Mouse (Mus musculus) bone marrow, adult 2 months (tissue): ENCODE data around the gene Szt2. TPM values are rescaled to one million over a fixed set of nuclear protein-coding genes. Genes with fewer than 3 reads are reported as not detected.
A peak's percentile ranks its signal among the peaks of the same experiment; 100 is the strongest.

Experiments
- H3K27ac ChIP-seq: fragments of 200-500 bp; 2 replicates; pipeline ENCODE4 v1.5.1; 2012; ENCODE audit warnings: low read depth, mild to moderate bottlenecking, control low read depth, inconsistent platforms, low read length; ENCODE audit not compliant: control insufficient read depth, poor library complexity, insufficient read depth
- H3K4me1 ChIP-seq: fragments of 200-500 bp; 2 replicates; pipeline ENCODE4 v1.6.1; 2011; ENCODE audit warnings: low read length; ENCODE audit not compliant: control insufficient read depth, insufficient read depth
- H3K4me3 ChIP-seq: fragments of 200-500 bp; replicated peaks from 2 replicates; pipeline ENCODE3; 2011; ENCODE audit warnings: mild to moderate bottlenecking, low read depth, low read length, control low read depth; ENCODE audit not compliant: control insufficient read depth
- CTCF ChIP-seq: fragments of 200-500 bp; IDR thresholded peaks from 2 replicates; pipeline ENCODE4 v1.5.1; 2011; ENCODE audit warnings: low read length, control low read depth; ENCODE audit not compliant: control insufficient read depth, insufficient read depth
- POLR2A ChIP-seq: fragments of 200-500 bp; IDR thresholded peaks from 2 replicates; pipeline ENCODE4 v1.6.1; 2011; ENCODE audit warnings: low read depth, mild to moderate bottlenecking, control low read depth, low read length, borderline replicate concordance; ENCODE audit not compliant: control insufficient read depth
- WGBS: fragments of 180-500 bp; shearing (Covaris S2); methylation state at CpG from one replicate; pipeline ENCODE4 v1.1.7; 2018; 5-methylcytosine and 5-hydroxymethylcytosine counted together
- polyA plus RNA-seq: library from polyadenylated mRNA; stranded (reverse); fragments of >200 nt; gene quantifications from 2 replicates; pipeline ENCODE4 v1.2.4, GENCODE M21; 2011; ENCODE audit warnings: low replicate concordance; ENCODE audit not compliant: missing spikeins, insufficient read depth, insufficient read length

Szt2 gene
- polyA plus RNA-seq, 1 experiment: 34.6 TPM

GRCm38 (mm10) chr4:118432332-118432731, 23.3 kb upstream of the Szt2 start:
- Histone ChIP-seq H3K4me3 (no peak overlapping the region), H3K27ac (no peak overlapping the region), H3K4me1 (peaks cover 8% of the 10 kb centered on the region)
- TF ChIP-seq CTCF: no peak
- no peak for TF ChIP-seq POLR2A
- WGBS: 90% methylated on average over 8 of the region's 8 CpGs

DNA sequence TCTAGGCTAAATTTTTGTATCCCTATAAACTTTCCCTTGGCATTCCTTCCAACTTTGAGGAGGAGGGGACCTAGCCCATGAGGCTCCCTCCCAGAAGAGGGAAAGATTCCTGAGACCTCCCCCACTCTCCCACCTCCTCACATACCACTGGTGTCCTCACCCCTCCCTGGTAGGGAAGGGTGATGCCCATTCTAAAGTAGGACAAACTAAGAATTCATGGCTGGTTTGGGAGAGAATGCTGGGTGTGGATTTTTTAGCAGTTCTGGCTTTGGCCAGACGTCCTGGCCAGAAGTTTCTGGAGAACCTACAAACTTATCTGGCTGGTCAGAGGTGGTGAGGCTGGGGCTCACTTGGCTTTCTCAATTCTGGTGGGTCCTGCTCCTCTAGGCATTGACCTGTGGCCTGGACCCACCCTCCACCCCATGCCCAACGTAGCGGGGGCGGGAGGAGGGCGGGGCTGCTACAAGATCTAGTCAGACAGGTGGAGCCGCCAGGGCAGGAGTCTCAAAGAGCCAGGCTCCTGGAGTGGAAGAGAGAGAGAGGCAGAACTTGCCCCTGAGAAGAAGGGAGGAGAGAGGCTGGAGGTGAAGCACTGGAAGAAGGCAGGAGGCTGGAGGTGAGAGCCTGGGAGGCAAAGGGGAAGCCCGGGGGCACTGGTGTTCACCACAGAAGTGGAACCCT, 20.3 kb upstream of the Szt2 start:
- WGBS: 47% methylated on average over 7 of the region's 7 CpGs
- Histone ChIP-seq H3K4me1 (peaks cover 8% of the 10 kb centered on the region), H3K27ac (no peak overlapping the region), H3K4me3 (peak overlapping the region; percentile 23)
- TF ChIP-seq CTCF (no peak), POLR2A (0 out of 2 replicates have a peak, but pooled peaks have one; percentile 12)

DNA sequence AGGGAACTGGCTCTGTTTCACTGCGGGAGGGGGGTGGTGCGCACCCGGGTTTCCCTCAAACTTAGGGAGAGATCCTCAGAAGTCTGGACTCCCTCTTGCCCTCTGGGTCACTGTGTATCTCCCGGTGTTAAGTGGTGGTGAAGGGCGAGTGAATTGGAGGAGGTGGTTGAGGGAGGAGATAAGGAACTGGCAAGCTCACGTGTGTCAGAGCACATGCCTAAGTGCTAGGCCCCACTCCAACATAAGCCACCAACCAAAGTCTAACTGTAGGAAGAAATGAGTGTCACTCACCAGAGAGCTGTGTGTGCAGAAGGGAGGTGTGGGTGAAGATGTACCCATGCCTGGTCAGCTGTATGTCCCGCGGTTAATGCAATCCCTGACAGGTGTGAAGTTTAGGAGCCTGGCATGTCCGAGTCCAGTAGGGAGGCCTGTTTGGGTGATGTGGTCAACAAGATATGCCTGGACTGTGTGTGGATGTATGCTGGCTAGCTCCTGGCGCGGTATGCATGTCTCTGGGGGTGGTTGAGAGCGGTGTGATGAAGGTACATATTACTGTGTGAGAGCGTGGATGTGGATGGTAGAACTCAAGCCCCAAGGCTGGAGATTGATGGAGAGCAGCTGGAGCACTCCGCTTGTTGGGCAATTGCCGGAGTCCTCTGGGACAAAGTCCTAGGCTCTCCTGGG, 19.6 kb upstream of the Szt2 start:
- peak overlapping the region; percentile 84 for H3K4me3 ChIP-seq
- H3K4me1 ChIP-seq: peaks cover 10% of the 10 kb centered on the region
- peak overlapping the region; percentile 92 for H3K27ac ChIP-seq
- TF ChIP-seq CTCF (no peak), POLR2A (no peak)
- WGBS: 31% methylated on average over 15 of the region's 15 CpGs

GRCm38 (mm10) chr4:118427768-118428451, 18.8 kb upstream of the Szt2 start, which contains the start of gene Elovl1:
Gene Elovl1 (plus strand): TSS chr4:118428093.
- Histone ChIP-seq H3K27ac (peak within 1 kb of the TSS; percentile 92), H3K4me3 (peak within 1 kb of the TSS; percentile 84), H3K4me1 (peaks cover 10% of the 10 kb centered on the region)
- peak; percentile 76 for TF ChIP-seq POLR2A
- peak; percentile 27; the same call in 1 of the 2 replicates for TF ChIP-seq CTCF
- whole genome bisulfite sequencing: under 1% methylated on average over 29 of the region's 31 CpGs

- TF ChIP-seq POLR2A (no peak), CTCF (no peak)
- peaks cover 10% of the 10 kb centered on the region for H3K4me1 ChIP-seq
- peak overlapping the region; percentile 73 for H3K4me3 ChIP-seq
- WGBS: 8% methylated on average over 5 of the region's 5 CpGs
- H3K27ac ChIP-seq: peak overlapping the region; percentile 69
Measured at GRCm38 (mm10) chr4:118427415-118427767, 18.3 kb upstream of the Szt2 start.

DNA sequence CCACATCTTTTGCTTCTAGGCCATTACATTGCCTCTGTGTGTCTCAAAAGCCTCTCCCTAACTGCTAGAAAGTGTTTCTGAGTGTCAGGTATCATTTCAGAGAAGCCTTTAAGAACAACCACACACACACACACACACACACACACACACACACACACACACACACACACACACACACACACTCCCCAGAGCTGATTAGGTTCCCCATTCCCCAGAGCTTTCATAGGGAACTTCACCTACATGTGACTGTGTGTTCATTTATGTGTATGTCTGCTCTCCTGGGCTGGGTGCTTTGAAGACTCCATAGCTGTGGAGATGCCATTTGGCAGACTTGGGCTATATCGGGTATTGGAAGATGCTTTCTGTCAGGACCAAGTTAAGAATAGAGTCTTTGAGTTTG, 16.3 kb upstream of the Szt2 start:
- TF ChIP-seq CTCF (no peak), POLR2A (no peak)
- H3K27ac ChIP-seq: peak overlapping the region; percentile 55
- H3K4me1 ChIP-seq: peaks cover 10% of the 10 kb centered on the region
- no peak overlapping the region for H3K4me3 ChIP-seq
- 90% methylated on average over 1 of the region's 1 CpGs for WGBS

DNA sequence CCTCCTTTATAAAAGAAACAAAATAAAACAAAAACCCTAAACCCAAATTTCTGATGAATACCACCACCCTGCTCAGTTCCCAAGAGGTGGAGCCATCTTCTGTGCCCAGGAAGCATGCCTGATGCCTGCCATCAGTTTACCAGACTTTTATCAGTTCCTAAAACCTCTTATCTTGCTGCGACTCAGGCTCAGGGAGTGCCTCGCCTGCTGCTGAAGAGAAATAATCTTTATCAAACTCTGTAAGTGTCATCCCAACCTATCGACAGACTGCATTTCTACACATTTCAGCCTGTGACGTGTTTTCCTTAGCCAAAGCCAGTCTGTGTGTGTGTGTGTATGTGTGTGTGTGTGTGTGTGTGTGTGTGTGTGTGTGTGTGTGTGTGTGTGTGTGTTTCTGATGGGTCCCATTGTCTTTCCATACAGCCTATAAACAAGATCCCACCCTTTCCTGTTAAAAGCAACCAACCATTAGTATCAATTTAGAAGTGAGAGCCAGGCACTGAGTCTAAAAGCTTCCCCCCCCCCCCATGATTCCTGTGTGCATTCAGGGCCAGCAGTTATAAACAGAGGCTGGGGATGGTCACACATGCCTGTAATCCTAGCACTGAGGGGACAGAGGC, 15.6 kb upstream of the Szt2 start:
- Histone ChIP-seq H3K4me1 (peaks cover 8% of the 10 kb centered on the region), H3K4me3 (no peak overlapping the region), H3K27ac (peak overlapping the region; percentile 55)
- TF ChIP-seq POLR2A (no peak), CTCF (no peak)
- WGBS: 64% methylated on average over 4 of the region's 4 CpGs

GRCm38 (mm10) chr4:118421384-118421783, 12.3 kb upstream of the Szt2 start:
- 97% methylated on average over 3 of the region's 3 CpGs for WGBS
- Histone ChIP-seq H3K4me3 (no peak overlapping the region), H3K27ac (no peak overlapping the region), H3K4me1 (peaks cover 5% of the 10 kb centered on the region; the same call in 1 of the 2 replicates)
- no peak for TF ChIP-seq POLR2A
- no peak for TF ChIP-seq CTCF
